Mouse (Mus musculus) forebrain, embryonic 16.5 days (tissue): ENCODE data around the gene Fam32a. TPM values are rescaled to one million over a fixed set of nuclear protein-coding genes. Genes with fewer than 3 reads are reported as not detected.

Experiments
- ATAC-seq: fragments of 200-750 bp; cut with Nextera tagmentation; 2 replicates; pipeline ENCODE4 v1.8.0; 2017; ENCODE audit warnings: mild to moderate bottlenecking, moderate library complexity
- H3K27ac ChIP-seq: fragments of 300-500 bp; sonication (generic); 2 replicates; pipeline ENCODE4 v1.5.1; 2014; ENCODE audit warnings: low read length, control low read depth
- H3K27me3 ChIP-seq: fragments of 300-500 bp; sonication (generic); replicated peaks from 2 replicates; pipeline ENCODE4 v1.6.1; 2014; ENCODE audit warnings: low read length; ENCODE audit not compliant: control insufficient read depth, insufficient read depth
- H3K36me3 ChIP-seq: fragments of 300-500 bp; sonication (generic); 2 replicates; pipeline ENCODE4 v1.6.1; 2014; ENCODE audit not compliant: control insufficient read depth, insufficient read depth
- H3K4me1 ChIP-seq: fragments of 300-500 bp; sonication (generic); replicated peaks from 2 replicates; pipeline ENCODE4 v1.6.1; 2014; ENCODE audit warnings: low read length; ENCODE audit not compliant: control insufficient read depth, insufficient read depth
- H3K4me2 ChIP-seq: fragments of 300-500 bp; sonication (generic); 2 replicates; pipeline ENCODE4 v1.6.1; 2014; ENCODE audit warnings: mild to moderate bottlenecking, low read length, control low read depth
- H3K4me3 ChIP-seq: fragments of 300-500 bp; sonication (generic); replicated peaks from 2 replicates; pipeline ENCODE4 v1.5.1; 2014; ENCODE audit warnings: mild to moderate bottlenecking, low read length, control low read depth
- H3K9ac ChIP-seq: fragments of 300-500 bp; sonication (generic); replicated peaks from 2 replicates; pipeline ENCODE4 v1.6.1; 2014; ENCODE audit warnings: low read depth, low read length, control low read depth
- H3K9me3 ChIP-seq: fragments of 300-500 bp; sonication (generic); 2 replicates; pipeline ENCODE4 v1.6.1; 2016; ENCODE audit warnings: low read length; ENCODE audit not compliant: control insufficient read depth
- WGBS: fragments of 180-500 bp; shearing (Covaris S2); extraction: QIAGEN DNeasy Blood & Tissue Kit; methylation state at CpG from one replicate; pipeline ENCODE4 v1.1.7; 2014; 5-methylcytosine and 5-hydroxymethylcytosine counted together
- polyA plus RNA-seq: library from polyadenylated mRNA; unstranded; fragments of >200 nt; fragmentation: Nextera tagmentation; extraction: Ambion mirVana; gene quantifications from 2 replicates; pipeline ENCODE4 v1.2.1, GENCODE M21; 2015

Fam32a gene
- polyA plus RNA-seq, 1 experiment from 2014 or later: 129 TPM

GRCm38 (mm10) chr8:72259862-72260261 is 40.3 kb downstream of the Fam32a start:
- Histone ChIP-seq H3K9me3 (no peaks in the 10 kb centered on the region), H3K27me3 (no peaks in the 10 kb centered on the region), H3K27ac (no peak overlapping the region), H3K4me3 (no peak overlapping the region), H3K9ac (no peak overlapping the region), H3K36me3 (no peaks in the 10 kb centered on the region), H3K4me2 (no peak overlapping the region), H3K4me1 (no peaks in the 10 kb centered on the region)
- WGBS: 67% methylated on average over 2 of the region's 2 CpGs
- ATAC-seq: no peak

- WGBS: 59% methylated on average over 4 of the region's 4 CpGs
- H3K36me3 ChIP-seq: no peaks in the 10 kb centered on the region
- ATAC-seq: peak; percentile 7; the same call in 1 of the 2 replicates
- H3K27ac ChIP-seq: no peak overlapping the region
- no peaks in the 10 kb centered on the region for H3K4me1 ChIP-seq
- no peak overlapping the region for H3K9ac ChIP-seq
- H3K4me2 ChIP-seq: no peak overlapping the region
- no peak overlapping the region for H3K4me3 ChIP-seq
- no peaks in the 10 kb centered on the region for H3K27me3 ChIP-seq
- H3K9me3 ChIP-seq: no peaks in the 10 kb centered on the region
Measured at GRCm38 (mm10) chr8:72260585-72260984, 41.1 kb downstream of the Fam32a start.

- no peaks in the 10 kb centered on the region for H3K36me3 ChIP-seq
- ATAC-seq: peak; percentile 57; the same call in 1 of the 2 replicates
- H3K4me2 ChIP-seq: no peak overlapping the region
- no peak overlapping the region for H3K27ac ChIP-seq
- no peaks in the 10 kb centered on the region for H3K9me3 ChIP-seq
- no peak overlapping the region for H3K4me3 ChIP-seq
- 26% methylated on average over 2 of the region's 2 CpGs for WGBS
- H3K9ac ChIP-seq: no peak overlapping the region
- H3K4me1 ChIP-seq: no peaks in the 10 kb centered on the region
- H3K27me3 ChIP-seq: no peaks in the 10 kb centered on the region
Measured at GRCm38 (mm10) chr8:72261019-72261418, 41.5 kb downstream of the Fam32a start.

GRCm38 (mm10) chr8:72261431-72261830 is 41.9 kb downstream of the Fam32a start:
- no peaks in the 10 kb centered on the region for H3K36me3 ChIP-seq
- H3K27me3 ChIP-seq: no peaks in the 10 kb centered on the region
- no peak overlapping the region for H3K9ac ChIP-seq
- no peak overlapping the region for H3K4me3 ChIP-seq
- ATAC-seq: no peak
- H3K9me3 ChIP-seq: no peaks in the 10 kb centered on the region
- no peak overlapping the region for H3K27ac ChIP-seq
- no peak overlapping the region for H3K4me2 ChIP-seq
- no peaks in the 10 kb centered on the region for H3K4me1 ChIP-seq

GRCm38 (mm10) chr8:72261872-72262271 is 42.3 kb downstream of the Fam32a start:
- Histone ChIP-seq H3K27me3 (no peaks in the 10 kb centered on the region), H3K9me3 (no peaks in the 10 kb centered on the region), H3K9ac (no peak overlapping the region), H3K36me3 (no peaks in the 10 kb centered on the region), H3K4me1 (no peaks in the 10 kb centered on the region), H3K27ac (no peak overlapping the region), H3K4me2 (no peak overlapping the region), H3K4me3 (no peak overlapping the region)
- 51% methylated on average over 5 of the region's 5 CpGs for WGBS
- no peak for ATAC-seq

- no peaks in the 10 kb centered on the region for H3K27me3 ChIP-seq
- H3K27ac ChIP-seq: no peak overlapping the region
- no peak for ATAC-seq
- no peaks in the 10 kb centered on the region for H3K9me3 ChIP-seq
- 87% methylated on average over 2 of the region's 2 CpGs for WGBS
- no peak overlapping the region for H3K9ac ChIP-seq
- H3K4me2 ChIP-seq: no peak overlapping the region
- H3K4me1 ChIP-seq: no peaks in the 10 kb centered on the region
- no peaks in the 10 kb centered on the region for H3K36me3 ChIP-seq
- H3K4me3 ChIP-seq: no peak overlapping the region
Measured at GRCm38 (mm10) chr8:72262756-72263155, 43.2 kb downstream of the Fam32a start.

GRCm38 (mm10) chr8:72263451-72263850 is 43.9 kb downstream of the Fam32a start:
- Histone ChIP-seq H3K9ac (no peak overlapping the region), H3K4me1 (no peaks in the 10 kb centered on the region), H3K36me3 (no peaks in the 10 kb centered on the region), H3K4me2 (no peak overlapping the region), H3K9me3 (no peaks in the 10 kb centered on the region), H3K27me3 (no peaks in the 10 kb centered on the region), H3K4me3 (no peak overlapping the region), H3K27ac (no peak overlapping the region)
- WGBS: 76% methylated on average over 7 of the region's 7 CpGs
- no peak for ATAC-seq

- no peak for ATAC-seq
- Histone ChIP-seq H3K4me1 (no peaks in the 10 kb centered on the region), H3K4me2 (no peak overlapping the region), H3K9me3 (no peaks in the 10 kb centered on the region), H3K4me3 (no peak overlapping the region), H3K36me3 (no peaks in the 10 kb centered on the region), H3K27ac (no peak overlapping the region), H3K27me3 (no peaks in the 10 kb centered on the region), H3K9ac (no peak overlapping the region)
- 73% methylated on average over 3 of the region's 7 CpGs for WGBS
Measured at GRCm38 (mm10) chr8:72265342-72265741, 45.8 kb downstream of the Fam32a start.

- H3K36me3 ChIP-seq: no peaks in the 10 kb centered on the region
- no peaks in the 10 kb centered on the region for H3K9me3 ChIP-seq
- H3K27me3 ChIP-seq: no peaks in the 10 kb centered on the region
- H3K4me3 ChIP-seq: no peak overlapping the region
- no peaks in the 10 kb centered on the region for H3K4me1 ChIP-seq
- no peak overlapping the region for H3K4me2 ChIP-seq
- H3K27ac ChIP-seq: no peak overlapping the region
- H3K9ac ChIP-seq: no peak overlapping the region
- no peak for ATAC-seq
Measured at GRCm38 (mm10) chr8:72266671-72267070, 47.1 kb downstream of the Fam32a start.

- Histone ChIP-seq H3K9ac (no peak overlapping the region), H3K27ac (no peak overlapping the region), H3K4me2 (no peak overlapping the region), H3K4me3 (no peak overlapping the region), H3K36me3 (no peaks in the 10 kb centered on the region), H3K4me1 (no peaks in the 10 kb centered on the region), H3K9me3 (no peaks in the 10 kb centered on the region), H3K27me3 (no peaks in the 10 kb centered on the region)
- no peak for ATAC-seq
- WGBS: 95% methylated on average over 8 of the region's 8 CpGs
Measured at GRCm38 (mm10) chr8:72267106-72267505, 47.6 kb downstream of the Fam32a start.
